Mouse (Mus musculus) ES-Bruce4 (cell line): Measurements from ENCODE around the gene Sox5. TPM values are rescaled to one million over a fixed set of nuclear protein-coding genes. Genes with fewer than 3 reads are reported as not detected.

Source experiments
- H3K27ac ChIP-seq: 2 replicates; pipeline ENCODE4 v1.5.1; 2012; ENCODE audit warnings: low read length, inconsistent platforms; ENCODE audit not compliant: insufficient read depth
- H3K27me3 ChIP-seq: 2 replicates; pipeline ENCODE4 v1.6.1; 2012; ENCODE audit warnings: mild to moderate bottlenecking, low read length, inconsistent platforms; ENCODE audit not compliant: control insufficient read depth, poor library complexity, insufficient read depth, severe bottlenecking
- H3K36me3 ChIP-seq: 2 replicates; pipeline ENCODE4 v1.6.1; 2012; ENCODE audit warnings: inconsistent platforms, mild to moderate bottlenecking, low read length, moderate library complexity; ENCODE audit not compliant: control insufficient read depth, poor library complexity, insufficient read depth, severe bottlenecking
- H3K4me1 ChIP-seq: one replicate; pipeline ENCODE4 v1.8.1; 2011; ENCODE audit warnings: low read length; ENCODE audit not compliant: control insufficient read depth, insufficient read depth
- H3K4me3 ChIP-seq: 2 replicates; pipeline ENCODE4 v1.5.1; 2011; ENCODE audit warnings: low read depth, mild to moderate bottlenecking, low read length
- H3K9ac ChIP-seq: 2 replicates; pipeline ENCODE4 v1.6.1; 2012; ENCODE audit warnings: low read depth, mild to moderate bottlenecking, inconsistent platforms; ENCODE audit not compliant: poor library complexity, severe bottlenecking
- H3K9me3 ChIP-seq: replicated peaks from 2 replicates; pipeline ENCODE4 v1.6.1; 2012; ENCODE audit warnings: mild to moderate bottlenecking, low read length, inconsistent platforms; ENCODE audit not compliant: control insufficient read depth, poor library complexity, insufficient read depth, severe bottlenecking
- CTCF ChIP-seq: IDR thresholded peaks from one replicate; pipeline ENCODE4 v1.8.1; 2011; ENCODE audit warnings: low read depth, low read length
- EP300 ChIP-seq: IDR thresholded peaks from 2 replicates; pipeline ENCODE4 v1.6.1; 2011; ENCODE audit warnings: low read depth, low read length; ENCODE audit not compliant: insufficient read depth
- POLR2A ChIP-seq: IDR thresholded peaks from one replicate; pipeline ENCODE4 v1.8.1; 2011; ENCODE audit warnings: low read length; ENCODE audit not compliant: insufficient read depth
- polyA plus RNA-seq: library from polyadenylated mRNA; stranded (reverse); fragments of >200 nt; gene quantifications from 2 replicates; pipeline ENCODE4 v1.2.4, GENCODE M21; 2011; ENCODE audit warnings: low read depth; ENCODE audit not compliant: missing spikeins, insufficient read depth, insufficient read length

The Sox5 gene
- polyA plus RNA-seq, 1 experiment = not detected

DNA sequence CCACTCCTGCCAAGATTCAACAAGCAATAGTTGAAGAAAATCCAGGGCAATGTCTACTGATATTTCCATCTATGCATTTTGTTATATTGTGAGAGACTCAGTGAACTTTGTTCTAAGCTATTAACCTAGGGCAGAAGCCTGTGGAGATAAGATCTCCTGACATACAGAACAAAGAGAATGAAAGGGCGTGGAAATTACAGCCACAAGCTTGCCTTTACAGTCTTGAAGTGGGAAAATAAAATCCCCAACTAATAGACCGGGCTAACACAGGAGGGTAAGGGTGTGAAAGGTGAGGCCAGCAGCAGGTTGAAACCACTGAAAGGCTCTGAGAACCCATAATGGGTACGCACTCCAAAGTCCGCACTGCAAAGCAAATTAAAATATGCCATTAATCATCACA lies 449.8 kb downstream of the Sox5 start:
- no peaks in the 10 kb centered on the region for H3K36me3 ChIP-seq
- H3K27me3 ChIP-seq = no peaks in the 10 kb centered on the region; the same call in 1 of the 2 replicates
- TF ChIP-seq POLR2A (no peak), EP300 (no peak), CTCF (no peak)
- H3K9ac ChIP-seq = no peak overlapping the region
- H3K4me1 ChIP-seq = no peaks in the 10 kb centered on the region
- H3K4me3 ChIP-seq = no peak overlapping the region
- H3K9me3 ChIP-seq = no peaks in the 10 kb centered on the region
- H3K27ac ChIP-seq = no peak overlapping the region

- no peaks in the 10 kb centered on the region for H3K36me3 ChIP-seq
- TF ChIP-seq CTCF (no peak), EP300 (no peak), POLR2A (no peak)
- H3K4me1 ChIP-seq = no peaks in the 10 kb centered on the region
Observed at GRCm38 (mm10) chr6:144329311-144329930, 452.4 kb downstream of the Sox5 start.

GRCm38 (mm10) chr6:144328779-144329178 lies 453.0 kb downstream of the Sox5 start:
- no peak for TF ChIP-seq CTCF
- TF ChIP-seq POLR2A = no peak
- TF ChIP-seq EP300 = no peak
- no peak overlapping the region for H3K27ac ChIP-seq
- H3K9ac ChIP-seq = no peak overlapping the region
- no peaks in the 10 kb centered on the region; the same call in 1 of the 2 replicates for H3K27me3 ChIP-seq
- no peaks in the 10 kb centered on the region for H3K9me3 ChIP-seq
- no peaks in the 10 kb centered on the region for H3K36me3 ChIP-seq
- H3K4me1 ChIP-seq = no peaks in the 10 kb centered on the region
- no peak overlapping the region for H3K4me3 ChIP-seq

More at GRCm38 (mm10) chr6:144329311-144329930, 452.4 kb downstream of the Sox5 start:
- Histone ChIP-seq H3K27ac (no peak overlapping the region), H3K27me3 (no peaks in the 10 kb centered on the region; the same call in 1 of the 2 replicates), H3K4me3 (no peak overlapping the region), H3K9me3 (no peaks in the 10 kb centered on the region), H3K9ac (no peak overlapping the region)

DNA sequence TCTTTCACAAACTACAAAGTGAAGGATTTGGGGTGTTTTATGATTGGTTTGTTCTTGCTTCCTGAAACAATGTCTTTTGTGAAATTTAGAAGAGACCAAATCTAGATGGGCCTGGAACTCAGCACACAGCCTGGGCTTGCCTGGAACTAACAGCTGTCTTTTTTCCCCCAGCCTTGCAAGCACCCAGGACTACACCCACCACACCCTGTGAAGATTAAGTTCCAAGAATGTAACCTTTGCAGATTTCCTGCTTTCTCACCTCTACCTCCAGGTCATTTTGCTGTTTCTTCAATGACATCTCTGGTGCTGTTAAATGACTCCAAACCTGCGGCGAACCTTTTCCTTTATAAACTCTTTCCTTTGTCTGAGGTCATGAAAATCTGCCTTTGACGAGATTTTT lies 455.0 kb downstream of the Sox5 start:
- Histone ChIP-seq H3K9me3 (no peaks in the 10 kb centered on the region; the same call in 1 of the 2 replicates), H3K4me1 (no peaks in the 10 kb centered on the region), H3K9ac (no peak overlapping the region), H3K27me3 (no peaks in the 10 kb centered on the region; the same call in 1 of the 2 replicates), H3K4me3 (no peak overlapping the region), H3K36me3 (no peaks in the 10 kb centered on the region), H3K27ac (no peak overlapping the region)
- TF ChIP-seq POLR2A = no peak

- no peak overlapping the region for H3K9ac ChIP-seq
- H3K4me3 ChIP-seq = no peak overlapping the region
- no peaks in the 10 kb centered on the region; the same call in 1 of the 2 replicates for H3K9me3 ChIP-seq
- H3K36me3 ChIP-seq = no peaks in the 10 kb centered on the region
- no peak overlapping the region for H3K27ac ChIP-seq
- H3K27me3 ChIP-seq = no peaks in the 10 kb centered on the region; the same call in 1 of the 2 replicates
- TF ChIP-seq POLR2A (no peak), EP300 (no peak), CTCF (no peak)
- H3K4me1 ChIP-seq = no peaks in the 10 kb centered on the region
Observed at GRCm38 (mm10) chr6:144323372-144323771, 458.4 kb downstream of the Sox5 start.

DNA sequence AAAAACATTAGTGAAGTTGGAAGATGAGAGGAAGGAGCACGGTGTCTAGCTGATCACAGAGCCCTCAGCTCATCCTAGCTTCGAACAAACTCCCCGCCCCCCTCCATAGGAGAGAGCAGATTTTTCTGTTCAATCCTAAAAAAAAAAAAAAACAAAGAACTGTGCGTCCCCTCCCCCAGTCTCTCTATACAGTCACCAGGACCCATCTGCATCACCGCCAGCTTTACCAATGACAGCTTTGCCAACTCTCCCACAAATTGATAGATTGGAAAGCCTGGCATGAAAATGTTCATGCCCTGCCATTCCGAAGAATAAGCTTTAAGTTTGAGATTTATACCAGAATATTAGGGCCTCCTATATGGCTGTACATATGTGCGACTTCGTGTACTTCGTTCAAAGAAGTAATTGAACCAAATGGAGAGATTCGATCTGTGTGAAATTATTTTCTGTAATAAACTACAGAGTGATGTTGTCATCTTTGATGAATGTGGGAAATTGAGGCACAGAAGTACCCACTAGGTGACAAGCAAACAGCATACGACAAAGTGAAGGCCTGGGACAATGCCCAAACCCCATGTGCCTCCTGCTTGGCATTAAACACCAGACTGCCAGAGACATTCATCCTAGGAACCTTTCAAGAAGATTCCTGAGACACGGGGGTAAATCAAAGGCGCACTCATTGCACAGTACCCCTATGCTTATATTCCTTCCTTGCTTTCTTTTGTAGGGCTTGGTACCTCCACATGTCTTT lies 459.3 kb downstream of the Sox5 start:
- H3K27ac ChIP-seq = no peak overlapping the region
- H3K9me3 ChIP-seq = no peaks in the 10 kb centered on the region; the same call in 1 of the 2 replicates
- H3K36me3 ChIP-seq = no peaks in the 10 kb centered on the region
- no peak overlapping the region for H3K4me3 ChIP-seq
- TF ChIP-seq EP300 (no peak), CTCF (no peak), POLR2A (no peak)
- H3K27me3 ChIP-seq = no peaks in the 10 kb centered on the region; the same call in 1 of the 2 replicates
- H3K9ac ChIP-seq = no peak overlapping the region
- H3K4me1 ChIP-seq = no peaks in the 10 kb centered on the region
